Mouse (Mus musculus): ENCODE measurements at regions not wholly inside any gene's neighbourhood (a gene's known extent, or its start where the extent isn't known, plus 50 kb on each side); places are given as distances from the start of the nearest gene placed in this dataset.

DNA sequence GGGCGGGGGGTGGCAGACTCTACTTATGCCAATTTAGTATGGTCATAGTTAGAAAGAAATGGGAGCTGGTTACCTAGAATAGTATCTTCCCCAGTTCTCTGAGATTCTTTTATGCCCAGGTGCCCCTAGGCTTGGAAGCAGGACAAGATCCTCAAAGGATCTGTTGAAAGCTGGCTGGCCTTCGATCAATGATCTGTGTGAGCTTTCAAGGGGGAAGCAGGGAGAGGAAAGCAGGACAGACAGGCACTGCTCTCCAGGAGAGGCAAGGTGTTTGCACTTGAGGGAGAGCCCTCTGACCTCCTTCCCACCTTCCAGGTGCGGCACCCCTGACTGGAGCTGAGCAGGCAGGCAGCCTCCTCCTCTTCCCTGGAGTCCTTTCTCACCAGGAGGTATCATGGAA lies 91.3 kb upstream of the Syt6 start:
- WGBS, result 83% methylated on average over 3 of the region's 3 CpGs
- no peak for TF ChIP-seq CTCF (IDR thresholded peaks at IDR 0.05; ENCODE audit: low read depth)
- Histone ChIP-seq H3K4me2 (ENCODE audit: low read length) (no peak overlapping the region), H3K9ac (ENCODE audit: low read depth, low read length) (no peak overlapping the region), H3K36me3 (ENCODE audit: insufficient read depth, low read length) (no peaks in the 10 kb centered on the region), H3K9me3 (replicated peaks; ENCODE audit: low read length) (no peaks in the 10 kb centered on the region), H3K27ac (no peak overlapping the region), H3K4me1 (replicated peaks; ENCODE audit: insufficient read depth, low read length) (no peaks in the 10 kb centered on the region), H3K4me3 (replicated peaks; ENCODE audit: low read depth, low read length) (no peak overlapping the region), H3K27me3 (ENCODE audit: insufficient read depth, low read length) (no peaks in the 10 kb centered on the region)
- no peak for ATAC-seq (replicated peaks; ENCODE audit: low FRiP score, low read depth)
- DNase-seq (ENCODE audit: low spot score), result no peak

DNA sequence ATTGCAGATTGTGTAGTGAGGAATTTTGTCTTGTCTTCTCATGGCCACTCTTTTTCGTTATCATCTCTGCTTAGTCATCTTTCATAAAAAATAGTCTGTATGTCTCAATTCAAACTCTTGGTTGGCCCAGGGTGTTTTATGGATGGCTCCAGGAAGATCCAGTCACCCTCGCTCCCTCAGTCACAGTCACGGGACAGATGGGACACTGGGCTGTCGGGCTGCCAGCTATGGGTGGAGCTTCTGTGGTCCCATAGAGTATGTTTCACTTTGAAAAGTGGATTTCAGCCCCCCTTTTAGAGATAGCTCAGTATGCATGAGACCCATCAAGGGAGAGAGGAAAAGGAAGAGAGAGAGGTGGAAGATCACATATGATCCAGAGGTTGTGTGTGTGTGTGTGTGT lies 85.2 kb upstream of the Syt6 start:
- Histone ChIP-seq H3K27ac (no peak overlapping the region), H3K9me3 (replicated peaks; ENCODE audit: low read length) (no peaks in the 10 kb centered on the region), H3K9ac (ENCODE audit: low read depth, low read length) (no peak overlapping the region), H3K4me1 (replicated peaks; ENCODE audit: insufficient read depth, low read length) (no peaks in the 10 kb centered on the region), H3K27me3 (ENCODE audit: insufficient read depth, low read length) (no peaks in the 10 kb centered on the region), H3K36me3 (ENCODE audit: insufficient read depth, low read length) (no peaks in the 10 kb centered on the region), H3K4me2 (ENCODE audit: low read length) (no peak overlapping the region), H3K4me3 (replicated peaks; ENCODE audit: low read depth, low read length) (no peak overlapping the region)
- WGBS, result 64% methylated on average over 4 of the region's 4 CpGs
- DNase-seq (ENCODE audit: low spot score) (no peak), ATAC-seq (replicated peaks; ENCODE audit: low FRiP score, low read depth) (no peak)
- TF ChIP-seq CTCF (IDR thresholded peaks at IDR 0.05; ENCODE audit: low read depth), result no peak

GRCm38 (mm10) chr3:103490966-103491365 lies 84.1 kb upstream of the Syt6 start:
- Histone ChIP-seq H3K36me3 (ENCODE audit: insufficient read depth, low read length) (no peaks in the 10 kb centered on the region), H3K4me2 (ENCODE audit: low read length) (no peak overlapping the region), H3K4me3 (replicated peaks; ENCODE audit: low read depth, low read length) (no peak overlapping the region), H3K9me3 (replicated peaks; ENCODE audit: low read length) (no peaks in the 10 kb centered on the region), H3K27ac (no peak overlapping the region), H3K27me3 (ENCODE audit: insufficient read depth, low read length) (no peaks in the 10 kb centered on the region), H3K9ac (ENCODE audit: low read depth, low read length) (no peak overlapping the region), H3K4me1 (replicated peaks; ENCODE audit: insufficient read depth, low read length) (no peaks in the 10 kb centered on the region)
- TF ChIP-seq CTCF (IDR thresholded peaks at IDR 0.05; ENCODE audit: low read depth), result no peak
- no peak for DNase-seq (ENCODE audit: low spot score)
- 86% methylated on average over 4 of the region's 4 CpGs for WGBS
- no peak for ATAC-seq (replicated peaks; ENCODE audit: low FRiP score, low read depth)

- DNase-seq (ENCODE audit: low spot score), result no peak
- no peak overlapping the region for H3K27ac ChIP-seq
- no peak overlapping the region for H3K4me3 ChIP-seq (replicated peaks; ENCODE audit: low read depth, low read length)
Observed at GRCm38 (mm10) chr3:103492211-103492610, 82.8 kb upstream of the Syt6 start.

DNA sequence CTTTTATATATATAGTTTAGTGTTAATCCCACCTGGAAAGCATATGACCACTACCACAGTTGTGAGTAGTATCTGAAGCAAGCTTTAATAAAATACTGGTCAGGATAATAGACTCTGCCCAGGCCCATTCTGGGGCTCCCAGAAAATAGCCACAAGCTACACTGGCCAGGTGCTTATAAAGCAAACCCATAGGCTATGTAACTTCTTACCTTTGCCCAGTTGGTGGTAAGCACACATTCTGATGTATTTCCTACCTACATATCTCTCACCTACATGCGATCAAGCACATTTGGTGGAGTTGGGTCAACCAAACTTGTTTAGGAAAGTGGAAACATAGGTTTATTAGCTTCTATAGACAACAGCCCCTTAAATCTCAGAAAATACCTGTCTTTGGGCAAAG lies 81.4 kb upstream of the Syt6 start:
- H3K4me3 ChIP-seq (replicated peaks; ENCODE audit: low read depth, low read length), result no peak overlapping the region
- H3K4me1 ChIP-seq (replicated peaks; ENCODE audit: insufficient read depth, low read length), result no peaks in the 10 kb centered on the region
- H3K9ac ChIP-seq (ENCODE audit: low read depth, low read length), result no peak overlapping the region
- H3K36me3 ChIP-seq (ENCODE audit: insufficient read depth, low read length), result no peaks in the 10 kb centered on the region
- no peak for TF ChIP-seq CTCF (IDR thresholded peaks at IDR 0.05; ENCODE audit: low read depth)
- no peaks in the 10 kb centered on the region for H3K27me3 ChIP-seq (ENCODE audit: insufficient read depth, low read length)
- no peaks in the 10 kb centered on the region for H3K9me3 ChIP-seq (replicated peaks; ENCODE audit: low read length)
- no peak overlapping the region for H3K4me2 ChIP-seq (ENCODE audit: low read length)
- ATAC-seq (replicated peaks; ENCODE audit: low FRiP score, low read depth) (no peak), DNase-seq (ENCODE audit: low spot score) (no peak)
- H3K27ac ChIP-seq, result no peak overlapping the region
- WGBS, result 91% methylated on average over 1 of the region's 1 CpGs

More at GRCm38 (mm10) chr3:103492211-103492610, 82.8 kb upstream of the Syt6 start:
- Histone ChIP-seq H3K9ac (ENCODE audit: low read depth, low read length) (no peak overlapping the region), H3K9me3 (replicated peaks; ENCODE audit: low read length) (no peaks in the 10 kb centered on the region), H3K4me1 (replicated peaks; ENCODE audit: insufficient read depth, low read length) (no peaks in the 10 kb centered on the region), H3K4me2 (ENCODE audit: low read length) (no peak overlapping the region), H3K36me3 (ENCODE audit: insufficient read depth, low read length) (no peaks in the 10 kb centered on the region), H3K27me3 (ENCODE audit: insufficient read depth, low read length) (no peaks in the 10 kb centered on the region)
- WGBS, result 88% methylated on average over 3 of the region's 3 CpGs
- TF ChIP-seq CTCF (IDR thresholded peaks at IDR 0.05; ENCODE audit: low read depth), result 0 out of 2 replicates have a peak, but pooled peaks have one; percentile 4
- ATAC-seq (replicated peaks; ENCODE audit: low FRiP score, low read depth), result no peak

DNA sequence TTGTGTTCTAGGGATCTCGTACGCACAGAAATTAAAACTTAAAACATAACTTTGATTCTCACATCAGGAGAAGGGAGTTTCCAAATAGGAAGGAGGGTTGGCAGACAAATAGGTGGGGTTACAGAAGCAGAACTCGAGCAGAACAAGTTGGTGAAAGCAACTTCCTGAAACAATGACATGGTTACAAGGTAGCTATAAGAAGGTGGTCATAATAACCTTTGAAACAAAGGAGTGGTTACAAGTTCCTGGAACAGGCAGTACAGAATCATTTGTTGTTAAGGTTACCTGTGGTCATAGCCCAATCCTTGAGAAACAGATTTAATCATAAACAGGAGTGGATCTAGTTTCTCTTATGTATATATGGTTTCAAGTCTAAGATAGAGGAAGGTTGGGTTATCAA lies 81.0 kb upstream of the Syt6 start:
- Histone ChIP-seq H3K27me3 (ENCODE audit: insufficient read depth, low read length) (no peaks in the 10 kb centered on the region), H3K4me3 (replicated peaks; ENCODE audit: low read depth, low read length) (no peak overlapping the region), H3K9ac (ENCODE audit: low read depth, low read length) (no peak overlapping the region), H3K4me2 (ENCODE audit: low read length) (no peak overlapping the region), H3K9me3 (replicated peaks; ENCODE audit: low read length) (no peaks in the 10 kb centered on the region), H3K27ac (no peak overlapping the region), H3K36me3 (ENCODE audit: insufficient read depth, low read length) (no peaks in the 10 kb centered on the region), H3K4me1 (replicated peaks; ENCODE audit: insufficient read depth, low read length) (no peaks in the 10 kb centered on the region)
- ATAC-seq (replicated peaks; ENCODE audit: low FRiP score, low read depth) (no peak), DNase-seq (ENCODE audit: low spot score) (no peak)
- 80% methylated on average over 3 of the region's 3 CpGs for WGBS
- no peak for TF ChIP-seq CTCF (IDR thresholded peaks at IDR 0.05; ENCODE audit: low read depth)

DNA sequence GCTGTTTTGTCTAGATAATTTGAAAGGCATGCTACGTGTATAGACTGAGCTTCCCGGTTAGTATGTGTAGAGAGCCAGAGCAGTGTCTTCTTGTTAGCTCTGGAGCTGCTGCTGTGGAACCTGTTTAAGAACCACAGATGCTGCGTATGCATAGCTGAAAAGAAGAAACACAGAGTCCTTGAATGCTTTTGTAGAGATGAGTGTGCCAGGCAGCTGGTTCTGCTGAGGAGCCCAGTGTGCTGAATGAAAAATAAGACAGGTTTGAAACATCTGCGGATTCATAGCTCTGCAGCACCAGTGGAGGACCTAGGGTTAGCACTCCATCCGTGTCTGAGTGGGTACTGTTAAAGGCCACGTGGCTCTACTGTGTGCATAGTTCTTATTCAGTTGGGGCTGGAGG lies 78.9 kb upstream of the Syt6 start:
- Histone ChIP-seq H3K9ac (ENCODE audit: low read depth, low read length) (no peak overlapping the region), H3K4me1 (replicated peaks; ENCODE audit: insufficient read depth, low read length) (no peaks in the 10 kb centered on the region), H3K27me3 (ENCODE audit: insufficient read depth, low read length) (no peaks in the 10 kb centered on the region), H3K4me2 (ENCODE audit: low read length) (no peak overlapping the region), H3K27ac (no peak overlapping the region), H3K9me3 (replicated peaks; ENCODE audit: low read length) (no peaks in the 10 kb centered on the region), H3K4me3 (replicated peaks; ENCODE audit: low read depth, low read length) (no peak overlapping the region), H3K36me3 (ENCODE audit: insufficient read depth, low read length) (no peaks in the 10 kb centered on the region)
- DNase-seq (ENCODE audit: low spot score) (no peak), ATAC-seq (replicated peaks; ENCODE audit: low FRiP score, low read depth) (no peak)
- 92% methylated on average over 6 of the region's 6 CpGs for WGBS
- TF ChIP-seq CTCF (IDR thresholded peaks at IDR 0.05; ENCODE audit: low read depth), result no peak
